Mouse (Mus musculus) megakaryocyte, adult 5-6 weeks (primary cell): Measurements from ENCODE around the gene Rufy2. TPM values are rescaled to one million over a fixed set of nuclear protein-coding genes. Genes with fewer than 3 reads are reported as not detected.
"Not testable (repeated sequence)": the region's sequence is repeated elsewhere in the genome, so short reads cannot be mapped to it uniquely, and the experiment has no call there.

Source experiments
- ATAC-seq: 2 replicates; pipeline ENCODE4 v1.8.0; 2016; ENCODE audit warnings: mild to moderate bottlenecking, inconsistent platforms; ENCODE audit not compliant: poor library complexity, severe bottlenecking
- total RNA-seq, 2 experiments: library from RNA; stranded (forward) in 1 of 2; stranded (reverse) in 1 of 2; fragments of 153-499, 151-499 nt in 1 of 2; fragments of 221-1000, 200-1000 nt in 1 of 2; gene quantifications; 2 replicates each; pipeline versions ENCODE4 v1.2.3 to v1.2.4; 2015 to 2017

The Rufy2 gene
- total RNA-seq, 2 experiments from 2014 or later = 4.8 to 6.6 TPM

DNA sequence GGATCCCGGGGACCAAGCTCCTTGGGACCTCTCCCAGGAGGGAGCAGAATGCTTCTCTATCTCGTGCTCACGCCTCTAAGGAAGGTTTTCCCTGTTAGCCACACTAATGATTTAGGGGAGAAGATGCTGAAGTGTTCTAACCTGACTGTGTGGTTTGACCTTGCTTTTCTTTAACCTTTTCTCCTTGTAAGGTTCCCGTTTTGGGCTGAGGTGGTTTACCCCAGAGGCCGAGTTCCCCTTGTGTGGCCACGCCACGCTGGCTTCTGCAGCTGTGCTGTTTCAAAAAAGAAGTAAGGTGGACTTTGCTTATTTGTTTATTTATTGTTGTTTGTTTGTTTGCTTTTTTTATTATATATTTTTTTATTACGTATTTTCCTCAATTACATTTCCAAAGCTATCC lies 67.7 kb downstream of the Rufy2 start:
- 0 out of 2 replicates have a peak, but pooled peaks have one; percentile 45 for ATAC-seq

DNA sequence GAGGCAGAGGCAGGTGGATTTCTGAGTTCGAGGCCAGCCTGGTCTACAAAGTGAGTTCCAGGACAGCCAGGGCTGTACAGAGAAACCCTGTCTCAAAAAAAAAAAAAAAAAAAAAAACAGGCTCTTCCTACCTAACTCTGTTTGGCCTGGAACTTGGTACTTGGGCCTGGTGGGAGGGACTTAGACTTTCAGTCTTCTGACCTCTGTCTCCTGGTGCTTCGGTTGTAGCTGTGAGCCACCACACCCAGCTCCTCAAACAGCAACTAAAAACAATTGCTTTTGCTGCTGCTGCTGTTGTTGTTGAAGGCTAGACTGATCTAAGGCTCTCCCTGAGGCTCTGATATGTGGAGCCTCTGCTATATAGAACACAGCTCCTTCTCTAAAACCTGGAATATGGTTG lies 69.1 kb downstream of the Rufy2 start:
- ATAC-seq = no peak

DNA sequence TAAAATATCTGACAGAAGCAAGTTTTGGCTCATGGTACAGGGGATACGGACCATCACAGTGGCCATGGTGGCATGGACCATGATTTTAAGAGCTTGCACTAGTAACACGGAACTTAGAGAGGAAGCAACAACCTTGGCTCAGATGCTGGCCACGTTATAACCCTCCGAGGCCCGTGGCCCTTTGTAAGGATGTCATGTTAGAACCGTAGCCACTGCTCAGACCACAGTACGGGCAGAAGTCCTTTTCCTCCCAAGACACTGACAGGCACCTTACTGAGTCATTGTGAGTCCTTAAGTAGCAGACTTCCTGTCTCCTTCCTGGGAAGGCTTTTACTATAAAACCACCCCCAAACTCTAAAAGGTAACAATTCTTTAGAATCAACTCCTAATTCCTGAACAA lies 71.2 kb downstream of the Rufy2 start:
- ATAC-seq = no peak

DNA sequence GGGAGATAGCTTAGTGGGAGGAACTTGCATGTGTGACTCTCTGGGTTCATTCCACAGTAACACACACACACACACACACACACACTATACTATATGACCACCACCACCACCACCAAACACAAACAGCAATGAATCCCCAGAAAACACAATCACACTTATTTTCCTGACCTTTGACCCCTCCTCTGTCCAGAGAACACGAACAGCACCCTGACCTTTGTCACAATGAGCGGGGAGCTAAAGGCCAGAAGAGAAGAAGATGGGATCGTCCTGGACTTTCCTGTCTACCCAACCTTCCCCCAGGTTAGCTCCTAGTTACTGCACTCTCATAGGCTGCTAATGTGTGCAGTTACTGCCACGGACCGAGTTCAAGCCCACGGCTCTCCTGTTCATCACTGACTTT lies 72.0 kb downstream of the Rufy2 start:
- ATAC-seq = no peak

DNA sequence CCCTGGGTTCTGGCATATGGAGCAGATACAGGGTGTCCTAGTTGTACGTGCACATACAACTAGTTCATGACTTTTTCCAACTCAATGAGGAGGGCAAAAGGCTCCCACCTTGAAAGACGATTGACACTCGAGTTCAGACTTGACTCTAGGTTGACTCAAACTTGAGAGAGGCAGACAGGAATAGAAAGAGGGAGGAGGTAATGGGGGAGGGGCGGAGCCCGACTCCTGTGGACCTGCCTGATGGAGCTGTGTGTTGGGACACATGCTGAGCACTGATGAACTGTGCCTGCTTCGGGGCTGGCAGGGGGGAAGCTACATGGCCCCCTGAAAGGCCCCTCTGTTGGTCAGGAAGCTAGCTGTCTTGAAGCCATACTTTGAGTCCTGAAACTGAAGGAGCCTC lies 73.0 kb downstream of the Rufy2 start:
- ATAC-seq = no peak

DNA sequence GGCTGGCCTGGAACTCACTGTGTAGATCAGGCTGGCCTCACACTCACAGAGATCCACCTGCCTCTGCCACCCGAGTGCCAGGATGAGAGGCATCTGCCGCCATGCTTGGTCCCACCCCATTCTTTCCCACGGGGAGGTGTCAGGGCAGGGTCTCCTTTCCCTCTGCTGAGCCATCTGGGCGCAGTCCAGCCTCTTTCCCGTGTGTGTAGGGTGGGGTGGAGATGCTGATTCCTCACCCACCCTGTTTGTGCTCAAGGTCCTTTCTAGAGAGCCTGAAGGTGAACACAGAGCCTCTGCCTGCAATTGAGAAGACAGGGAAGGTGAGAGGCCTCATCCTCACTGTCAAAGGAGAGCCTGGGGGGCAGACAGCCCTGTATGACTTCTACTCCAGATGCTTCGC lies 74.0 kb downstream of the Rufy2 start:
- not testable (repeated sequence) for ATAC-seq

DNA sequence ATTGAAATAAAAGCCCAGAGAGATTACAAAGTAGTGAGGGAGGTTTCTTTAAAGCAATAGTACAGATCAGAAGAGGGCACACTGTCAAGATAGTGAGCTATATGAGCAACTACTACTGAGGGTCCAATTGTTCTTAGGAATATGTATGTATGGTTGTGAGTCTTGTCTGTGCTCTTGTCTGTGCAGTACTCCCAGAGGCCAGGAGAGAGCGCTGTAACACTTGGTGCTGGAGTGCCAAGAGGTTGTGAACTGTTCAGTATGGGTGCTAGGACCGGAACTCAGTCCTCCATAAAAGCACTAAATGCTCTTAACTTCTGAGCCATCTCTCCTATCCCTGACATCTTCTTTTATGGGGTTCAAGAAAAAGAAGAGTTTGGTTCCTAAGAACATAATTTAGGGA lies 74.6 kb downstream of the Rufy2 start:
- no peak for ATAC-seq

DNA sequence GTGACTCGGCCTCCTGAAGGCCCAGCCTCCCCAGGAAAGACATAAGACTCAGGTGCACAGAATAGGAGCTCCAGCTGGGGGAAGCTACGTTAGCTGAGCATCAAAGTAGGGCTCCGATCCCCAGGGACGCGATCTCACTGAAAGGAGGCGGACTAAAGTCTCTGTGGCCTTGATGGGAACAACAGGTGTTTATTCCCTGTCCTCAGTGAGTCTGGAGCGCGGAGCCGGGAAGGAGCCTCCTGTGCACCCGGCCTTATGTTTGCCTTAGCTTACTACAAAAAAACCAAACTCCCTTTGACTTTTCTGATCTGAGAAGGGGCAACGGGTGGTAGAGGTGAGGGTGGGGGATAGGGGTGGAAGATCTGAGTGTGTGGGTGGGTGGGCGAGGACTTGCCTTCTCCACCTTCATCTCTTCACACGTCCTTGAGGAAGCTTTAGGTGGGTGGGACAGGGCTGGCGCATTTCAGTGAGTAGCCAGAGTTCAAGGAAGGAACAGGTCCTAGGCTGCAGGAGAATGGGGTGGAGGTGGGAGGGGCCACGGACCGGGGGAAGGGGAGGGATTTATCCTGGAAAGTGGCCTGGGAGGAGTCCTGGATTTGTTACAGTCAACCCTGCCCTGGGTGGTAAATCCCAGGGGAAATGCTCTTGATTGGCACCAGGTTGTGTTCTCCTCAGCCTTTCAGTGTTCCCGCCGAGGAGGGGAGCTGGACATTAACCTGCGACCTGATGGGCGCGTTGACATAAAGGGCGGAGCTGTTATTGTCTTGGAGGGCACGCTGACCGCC lies 77.1 kb downstream of the Rufy2 start:
- ATAC-seq = no peak

DNA sequence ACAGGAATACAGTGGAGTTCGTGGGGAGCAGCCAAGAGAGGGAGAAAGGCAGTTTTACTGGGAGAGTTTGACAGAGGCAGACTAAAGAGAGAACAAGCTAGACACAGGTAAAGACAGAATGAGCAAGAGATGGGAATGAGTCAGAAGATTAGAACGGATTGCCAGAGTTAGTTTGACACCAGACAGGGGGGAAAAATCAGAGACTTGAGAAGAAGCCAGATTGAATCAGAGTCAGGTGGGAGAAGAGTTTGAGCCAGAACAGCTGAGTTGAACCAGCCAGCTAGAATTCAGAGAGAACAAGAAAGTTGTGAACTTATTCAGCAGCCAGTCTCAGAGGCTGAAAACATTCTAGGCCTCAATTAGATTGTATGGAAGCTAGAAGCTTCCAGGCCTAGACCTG lies 79.8 kb downstream of the Rufy2 start, which contains the start of gene Pbld1:
Gene Pbld1, plus strand, starts transcription at position 301 of the 400 bp plus-strand sequence.
- no peak for ATAC-seq

DNA sequence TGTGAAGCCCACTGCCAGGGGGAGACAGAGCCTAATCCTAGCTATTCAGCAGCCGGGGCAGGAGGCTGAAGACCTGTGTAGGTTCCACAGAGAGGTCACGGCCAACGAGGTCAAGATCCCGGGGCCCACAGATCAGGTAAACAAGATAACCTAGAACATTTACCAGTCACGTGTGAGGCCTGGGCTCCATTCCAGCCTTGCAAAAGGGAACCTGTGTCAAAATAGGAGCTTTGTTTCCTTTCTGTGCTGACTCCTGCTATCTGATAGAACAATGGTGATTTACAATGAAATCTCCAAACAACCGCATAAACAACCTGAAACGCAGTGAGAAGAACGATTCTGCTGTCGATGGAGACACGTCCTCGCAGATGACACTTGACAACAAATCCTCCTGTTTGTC lies 80.4 kb downstream of the Rufy2 start:
- peak; percentile 45 for ATAC-seq

DNA sequence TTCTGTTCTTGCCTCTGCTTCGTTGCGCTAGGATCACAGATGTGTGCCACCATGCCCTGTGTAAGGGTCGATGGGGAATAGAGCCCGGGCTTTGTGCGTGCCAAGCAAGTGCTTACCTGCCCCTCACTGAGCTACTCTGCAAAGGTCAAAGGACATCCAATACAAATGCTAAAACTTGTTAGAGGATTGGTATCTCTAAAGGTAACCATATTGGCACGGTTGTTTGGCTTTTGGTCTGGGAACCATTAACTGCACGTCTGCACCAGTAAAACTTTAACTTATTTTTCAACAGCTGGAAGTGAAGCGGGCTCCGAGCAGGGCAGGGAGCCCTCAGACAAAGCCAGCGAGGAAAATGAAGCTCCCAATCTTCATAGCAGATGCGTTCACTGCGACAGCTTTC lies 81.2 kb downstream of the Rufy2 start:
- ATAC-seq = no peak

DNA sequence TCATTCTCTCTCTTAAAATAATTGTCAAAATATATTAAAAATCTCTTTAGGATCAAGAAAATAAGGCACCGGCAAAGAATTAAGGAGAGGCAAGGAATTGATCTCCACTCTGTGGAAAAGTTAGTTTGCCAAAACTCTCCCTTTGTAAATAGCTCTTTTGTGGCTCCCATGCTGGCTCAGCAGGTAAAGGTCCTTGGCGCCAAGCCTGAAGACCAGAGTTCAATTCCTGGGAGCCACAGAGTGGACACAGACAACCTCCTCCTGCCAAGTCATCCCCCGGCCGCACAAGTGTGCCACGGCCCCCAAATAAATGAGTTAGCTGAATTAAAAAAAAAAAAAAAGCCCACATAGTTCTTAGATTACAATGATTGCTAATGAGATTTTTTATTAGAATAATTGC lies 82.7 kb downstream of the Rufy2 start:
- no peak for ATAC-seq

DNA sequence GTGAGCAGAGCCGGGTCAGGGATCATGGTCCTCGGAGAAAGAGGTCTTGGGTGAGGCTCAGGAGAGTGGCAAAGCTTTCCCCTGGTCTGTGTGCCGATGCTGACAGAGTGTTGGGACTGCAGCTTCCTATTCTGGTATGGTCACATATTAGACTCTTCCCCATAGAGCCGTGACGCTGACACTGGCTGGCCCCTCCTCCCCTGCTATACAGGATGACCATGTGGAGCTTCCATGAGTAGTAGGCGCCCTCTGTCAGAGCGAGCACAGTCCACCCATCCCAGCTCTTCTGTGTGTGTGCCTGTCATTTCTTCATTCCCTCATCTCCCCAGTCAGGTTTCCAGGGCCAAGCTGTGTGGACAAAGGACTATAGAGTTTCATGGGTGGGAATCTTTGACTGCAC lies 83.3 kb downstream of the Rufy2 start:
- no peak for ATAC-seq

DNA sequence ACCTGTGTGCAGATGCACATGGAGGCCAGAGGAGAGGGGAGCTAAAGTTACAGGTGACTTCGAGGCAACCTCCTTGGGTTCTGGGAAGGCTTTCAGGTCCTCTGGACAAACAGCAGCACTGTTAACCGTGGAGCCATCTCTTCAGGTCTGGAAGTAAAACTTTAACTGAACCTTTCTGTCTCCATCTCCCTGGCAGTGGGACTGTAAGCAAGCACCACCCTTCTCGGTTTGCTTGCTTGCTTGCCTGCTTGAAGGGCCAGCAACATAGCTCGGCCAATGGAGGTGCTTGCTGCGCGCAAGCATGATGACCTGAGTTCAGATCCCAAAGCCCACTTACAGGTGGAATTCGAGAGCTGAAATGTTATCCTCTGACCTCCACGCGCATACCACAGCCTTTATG lies 84.5 kb downstream of the Rufy2 start:
- no peak for ATAC-seq

DNA sequence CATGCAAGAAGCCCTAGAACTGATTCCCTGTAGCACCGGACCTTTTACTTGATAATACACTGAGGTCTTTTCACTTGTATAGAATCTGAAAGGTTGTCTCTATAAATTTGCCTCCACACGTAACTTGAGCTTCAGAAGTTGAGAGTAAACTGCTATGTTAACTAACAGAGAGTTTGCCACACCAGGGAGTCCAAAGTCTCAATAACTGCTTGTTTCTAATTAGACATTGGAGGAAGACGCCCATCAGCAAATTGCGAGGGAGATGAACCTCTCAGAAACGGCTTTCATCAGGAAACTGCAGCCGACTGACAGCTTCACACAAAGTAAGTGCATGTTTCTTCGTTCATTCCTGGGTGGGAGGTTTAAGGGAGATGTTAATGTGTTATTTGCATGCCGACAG lies 85.5 kb downstream of the Rufy2 start:
- ATAC-seq = no peak

DNA sequence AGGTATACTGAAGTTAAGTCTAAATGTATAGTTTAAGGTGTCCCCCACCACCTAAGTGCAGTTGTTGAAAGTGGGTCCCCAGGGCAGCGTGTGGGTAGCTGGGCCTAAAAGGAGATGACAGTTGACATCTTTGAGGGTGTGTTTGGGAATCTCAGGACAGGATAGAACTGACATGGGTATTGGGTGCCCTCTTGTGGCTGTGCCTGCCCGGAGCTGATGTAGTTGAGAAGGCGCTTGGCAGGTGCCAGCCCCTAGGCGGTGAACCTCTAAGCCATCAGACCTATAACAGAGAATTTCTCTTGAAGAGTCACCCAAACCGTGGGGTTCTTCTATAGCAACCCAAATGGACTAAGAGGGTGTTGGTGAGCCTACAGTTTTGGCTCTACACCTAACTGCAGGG lies 86.0 kb downstream of the Rufy2 start:
- ATAC-seq = peak; percentile 82

Other genes with a start within 250 kb of the Rufy2 start
- 86.7 and 88.1 TPM in 2 replicates for gene Ccar1, start 187.9 kb upstream of the Rufy2 start, total RNA-seq (2015)
- gene Ccar1, start 187.9 kb upstream of the Rufy2 start, total RNA-seq (2017) = 82.6 and 111 TPM in 2 replicates
- gene Tet1, start 71.2 kb upstream of the Rufy2 start, total RNA-seq (2015) = 5.0 and 6.1 TPM in 2 replicates
- gene Tet1, start 71.2 kb upstream of the Rufy2 start, total RNA-seq (2017) = 0.95 and 1.7 TPM in 2 replicates
- 21.9 and 23.4 TPM in 2 replicates for gene Slc25a16, start 59.6 kb upstream of the Rufy2 start, total RNA-seq (2015)
- gene Slc25a16, start 59.6 kb upstream of the Rufy2 start, total RNA-seq (2017) = 20.9 and 21.0 TPM in 2 replicates
- 108 and 109 TPM in 2 replicates for gene Dna2, start 33.2 kb upstream of the Rufy2 start, total RNA-seq (2015)
- 113 and 121 TPM in 2 replicates for gene Dna2, start 33.2 kb upstream of the Rufy2 start, total RNA-seq (2017)
- gene Hnrnph3, start 44.0 kb downstream of the Rufy2 start, total RNA-seq (2015) = 23.4 and 28.8 TPM in 2 replicates
- gene Hnrnph3, start 44.0 kb downstream of the Rufy2 start, total RNA-seq (2017) = 31.2 and 34.4 TPM in 2 replicates
- gene Pbld2, start 44.1 kb downstream of the Rufy2 start, total RNA-seq (2015) = not detected in 2 replicates
- not detected in 2 replicates for gene Pbld2, start 44.1 kb downstream of the Rufy2 start, total RNA-seq (2017)
- gene Pbld1, start 79.9 kb downstream of the Rufy2 start, total RNA-seq (2015) = 3.8 and 5.2 TPM in 2 replicates
- 1.7 and 2.0 TPM in 2 replicates for gene Pbld1, start 79.9 kb downstream of the Rufy2 start, total RNA-seq (2017)
- not detected in 2 replicates for gene Atoh7, start 119.4 kb downstream of the Rufy2 start, total RNA-seq (2015)
- gene Atoh7, start 119.4 kb downstream of the Rufy2 start, total RNA-seq (2017) = not detected in 2 replicates
- gene Mypn, start 223.7 kb downstream of the Rufy2 start, total RNA-seq (2015) = not detected in 2 replicates
- gene Mypn, start 223.7 kb downstream of the Rufy2 start, total RNA-seq (2017) = not detected in 2 replicates